Mouse (Mus musculus): Measurements from ENCODE around the gene Cyb5b.
"Not testable (repeated sequence)": the region's sequence is repeated elsewhere in the genome, so short reads cannot be mapped to it uniquely, and the experiment has no call there.

Gene Cyb5b

DNA sequence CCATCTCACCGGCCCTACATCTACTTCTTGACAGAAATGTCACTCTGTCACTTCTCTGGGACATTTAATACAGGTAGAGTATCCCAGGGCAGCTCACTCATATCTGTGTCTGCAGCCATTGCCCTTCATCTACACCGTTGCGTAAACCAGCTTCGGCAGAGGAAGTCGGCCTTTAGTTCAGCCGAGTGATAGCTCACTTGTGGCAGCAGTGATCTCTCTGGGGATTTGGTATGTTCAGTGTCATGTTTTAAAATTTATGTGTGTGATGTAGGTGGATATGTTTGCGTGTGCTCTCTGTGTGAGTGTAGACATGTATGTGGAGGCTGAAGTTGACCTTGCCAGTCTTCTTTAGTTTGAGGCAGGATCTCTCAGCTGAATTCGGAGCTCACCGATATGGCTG lies 15.3 kb downstream of the Cyb5b start:
- in situ Hi-C loops (cut with MboI, MseI): no loop called here

DNA sequence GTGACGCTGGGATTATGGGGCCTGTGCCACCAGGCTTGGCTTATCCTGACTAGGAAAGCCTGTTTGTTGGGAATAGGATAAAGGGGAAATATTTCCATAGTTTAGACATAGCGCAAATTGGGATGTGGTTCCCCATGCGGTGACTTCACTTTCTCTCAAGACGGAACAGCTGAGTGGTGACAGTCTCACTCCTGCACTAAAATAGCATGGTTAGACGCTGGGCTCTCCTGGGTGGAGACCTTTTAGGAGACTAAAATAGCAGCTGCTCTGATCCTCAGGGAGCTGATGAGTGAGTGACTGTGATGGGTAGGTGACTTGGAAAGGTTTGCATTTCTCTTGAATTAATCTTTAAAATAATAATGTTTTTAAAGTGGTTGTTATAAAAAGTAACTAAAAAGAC lies 17.4 kb downstream of the Cyb5b start:
- in situ Hi-C loops (cut with MboI, MseI): no loop called here

DNA sequence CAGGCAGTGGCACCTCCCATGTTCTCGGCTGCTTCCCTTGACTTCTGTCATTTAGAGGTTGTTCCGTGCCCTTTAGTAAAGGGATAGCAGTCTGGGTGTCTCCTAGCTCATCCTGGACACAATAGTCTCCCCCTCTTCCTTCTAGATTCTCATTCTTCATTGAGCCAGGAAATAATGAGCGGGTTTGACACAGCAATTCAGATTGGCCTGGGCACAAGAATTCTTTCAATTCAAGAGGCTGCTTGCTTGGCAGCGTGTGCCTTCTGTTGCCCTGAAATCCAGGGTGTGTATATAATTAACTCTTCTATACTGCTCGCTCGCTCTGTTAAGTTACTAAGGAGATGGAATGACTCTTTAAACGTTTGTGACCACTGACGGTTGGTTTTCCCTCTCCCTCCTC lies 21.7 kb downstream of the Cyb5b start:
- in situ Hi-C loops (cut with MboI, MseI): loop anchor here in 1 of 2 experiments (5.0 kb wide), 1 partner anchor 195 kb away; no protein-coding TSS in a partner anchor

DNA sequence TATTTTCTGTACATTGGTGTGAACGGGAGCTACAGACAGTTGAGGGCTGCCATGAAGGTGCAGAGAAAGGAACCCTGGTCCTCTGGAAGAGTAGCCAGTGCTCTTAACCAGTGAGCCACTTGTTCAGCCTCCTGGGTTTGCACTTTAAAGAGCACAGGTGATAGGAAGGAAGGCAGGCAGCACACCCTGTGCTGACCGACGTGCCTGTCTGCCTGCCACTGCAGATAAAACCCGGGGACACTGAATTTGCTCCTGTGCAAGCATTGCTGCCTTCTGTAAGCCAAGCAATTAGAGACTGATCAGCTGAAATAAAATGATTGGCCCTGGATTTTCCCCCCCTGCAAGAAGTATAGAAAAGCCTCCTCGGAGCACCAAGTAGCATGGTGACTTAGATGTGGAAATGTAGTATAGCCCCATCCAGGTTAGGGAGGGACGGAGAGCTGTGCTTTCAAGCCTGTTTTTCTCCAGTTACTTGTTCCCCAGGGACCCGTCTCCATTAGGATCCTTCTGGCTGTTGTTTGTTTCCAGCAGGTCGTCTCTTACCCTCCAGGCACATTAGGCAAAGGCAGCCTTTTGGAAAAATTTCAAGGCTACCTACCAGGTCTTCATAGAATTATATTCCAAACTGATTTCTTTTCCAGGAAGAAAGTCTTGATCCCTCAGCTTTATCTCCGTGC lies 22.7 kb downstream of the Cyb5b start:
- in situ Hi-C loops (cut with MboI, MseI): loop anchor here in 1 of 2 experiments (5.0 kb wide), 1 partner anchor 194 kb away; no protein-coding TSS in a partner anchor

DNA sequence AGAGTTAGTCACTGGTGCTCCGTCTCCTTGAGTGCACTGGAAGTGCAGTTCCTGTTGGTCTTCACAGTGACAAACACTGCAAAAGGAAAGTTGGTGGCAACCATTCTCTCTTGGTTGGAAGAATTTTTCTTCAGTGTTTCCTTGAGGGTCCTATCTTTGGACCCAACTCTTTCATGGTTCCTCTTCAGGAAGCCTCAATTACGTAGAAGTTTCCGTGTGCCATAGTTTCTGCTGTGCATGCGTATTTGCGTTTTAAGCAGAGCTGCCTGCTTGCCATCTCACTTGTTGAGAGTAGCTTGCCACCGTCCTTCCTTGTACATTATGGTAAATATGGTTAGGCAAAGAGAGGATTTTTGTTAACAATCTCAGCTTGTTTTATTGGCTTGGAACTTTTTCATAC lies 30.7 kb downstream of the Cyb5b start:
- in situ Hi-C loops (cut with MboI, MseI): loop anchor here in 1 of 2 experiments (25.0 kb wide), 1 partner anchor 131 kb away; no protein-coding TSS in a partner anchor

DNA sequence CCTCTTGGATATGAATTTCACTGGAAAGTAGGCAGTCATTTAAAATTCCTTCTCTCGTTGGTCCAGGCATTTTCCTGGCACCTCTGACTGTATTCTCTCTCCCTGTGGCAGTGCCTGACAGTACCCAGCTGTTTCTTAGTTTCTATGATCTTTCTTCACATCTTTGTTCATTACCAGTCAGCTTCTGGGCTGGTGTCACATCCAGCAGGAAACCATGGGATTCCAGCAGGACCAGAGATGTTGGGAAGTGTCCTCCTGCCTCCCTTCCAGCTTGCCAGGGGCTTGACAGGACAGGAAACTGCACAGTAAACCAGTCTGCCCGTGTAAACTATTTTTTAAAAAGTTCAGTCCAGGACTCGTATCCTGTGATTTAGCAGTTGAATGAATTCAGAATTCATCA lies 34.6 kb downstream of the Cyb5b start:
- in situ Hi-C loops (cut with MboI, MseI): loop anchor here (5.0 to 25.0 kb wide), 2 partner anchors 57 to 127 kb away; no protein-coding TSS in a partner anchor

DNA sequence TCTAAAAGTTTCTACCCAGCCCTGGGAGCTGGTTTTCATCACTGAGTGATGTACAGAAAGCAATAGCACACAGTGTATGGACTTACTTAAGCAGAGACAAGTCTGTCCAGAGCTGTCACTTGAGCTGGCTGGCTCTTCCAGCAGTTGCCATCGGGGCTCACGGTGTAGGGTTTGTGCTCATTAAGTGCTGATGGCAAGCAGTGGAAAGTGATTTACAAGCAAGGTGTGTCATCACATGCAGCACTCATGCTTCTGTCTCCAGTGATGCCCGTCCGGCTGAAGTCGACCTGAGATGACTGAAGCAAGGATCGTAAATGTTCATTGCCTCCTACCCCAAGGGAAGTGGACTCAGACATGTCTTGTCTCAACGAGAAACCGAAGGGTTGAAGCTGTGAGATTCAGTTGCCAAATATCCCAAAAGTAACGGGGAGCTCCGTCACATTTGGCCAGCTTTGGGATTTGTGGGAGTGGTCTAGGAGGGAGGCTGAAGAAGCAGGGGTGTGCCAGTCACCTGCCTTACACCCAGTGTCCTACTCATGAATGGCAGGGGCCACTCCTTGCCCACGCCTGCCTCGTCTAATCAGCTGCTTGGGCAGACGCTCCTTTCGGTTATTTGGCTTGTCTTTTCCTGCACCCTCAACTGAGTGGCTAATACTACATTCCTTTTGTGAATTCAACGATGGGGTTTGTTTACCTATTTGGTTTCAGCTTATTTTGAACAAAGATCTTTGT lies 36.4 kb downstream of the Cyb5b start:
- in situ Hi-C loops (cut with MboI, MseI): loop anchor here (5.0 to 25.0 kb wide), 2 partner anchors 55 to 125 kb away; no protein-coding TSS in a partner anchor

DNA sequence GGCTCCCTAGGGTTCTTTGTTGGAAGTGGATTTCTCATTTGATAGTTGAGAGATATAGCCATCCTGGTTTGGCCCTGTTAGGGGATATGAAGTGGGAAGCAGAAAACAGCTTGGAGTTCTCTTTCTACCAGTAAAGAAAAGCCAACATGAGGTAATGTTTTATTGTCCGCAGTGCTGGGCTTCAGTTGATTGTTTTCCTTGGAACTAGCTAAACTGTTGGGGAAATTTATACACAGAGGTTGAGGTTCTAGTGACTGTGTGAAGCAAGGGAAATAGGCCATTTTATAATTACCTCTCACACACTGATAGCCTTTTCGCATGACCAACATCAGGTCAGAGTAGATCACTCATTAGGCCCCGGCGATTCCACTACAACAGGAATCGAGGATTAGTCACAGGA lies 37.2 kb downstream of the Cyb5b start:
- in situ Hi-C loops (cut with MboI, MseI): loop anchor here (5.0 to 25.0 kb wide), 2 partner anchors 55 to 125 kb away; no protein-coding TSS in a partner anchor

DNA sequence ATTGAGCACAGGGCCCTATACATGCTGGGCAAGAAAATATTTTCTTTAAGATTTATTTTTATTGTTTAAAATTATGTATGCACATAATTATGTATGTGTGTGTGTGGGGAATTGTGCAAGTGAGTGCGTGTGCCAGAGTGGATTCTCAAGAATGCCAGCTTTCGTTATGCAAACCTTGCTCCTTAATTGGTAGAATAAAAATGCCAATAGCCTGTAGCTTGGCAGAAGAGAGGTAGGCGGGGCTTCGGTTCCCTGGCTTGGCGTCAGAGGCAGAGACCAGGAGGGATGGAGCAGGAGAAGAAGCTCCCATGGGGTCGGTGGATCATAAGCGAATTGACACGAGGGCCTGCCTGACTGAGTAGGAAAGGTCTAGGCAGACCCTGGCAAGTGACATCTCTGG lies 42.2 kb downstream of the Cyb5b start:
- in situ Hi-C loops (cut with MboI, MseI): loop anchor here in 1 of 2 experiments (25.0 kb wide), 1 partner anchor 120 kb away; no protein-coding TSS in a partner anchor

DNA sequence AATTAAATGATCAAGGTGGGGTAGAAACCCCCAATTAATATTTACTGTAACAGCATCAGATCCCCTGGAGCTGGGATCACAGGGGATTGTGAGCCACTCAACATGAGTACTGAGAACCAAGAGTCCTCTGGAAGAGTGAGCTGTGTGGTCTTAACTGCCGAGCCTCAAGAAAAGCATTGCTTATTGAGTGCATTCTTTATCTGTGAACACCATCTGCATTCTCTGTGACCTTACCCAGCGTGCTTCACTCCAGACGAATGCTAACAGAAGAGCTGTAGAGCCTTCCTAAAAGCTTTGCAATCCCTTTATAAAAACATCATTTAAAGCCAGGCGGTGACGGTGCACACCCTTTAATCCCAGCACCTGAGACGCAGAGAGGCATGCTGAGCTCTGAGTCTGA lies 42.9 kb downstream of the Cyb5b start:
- in situ Hi-C loops (cut with MboI, MseI): loop anchor here in 1 of 2 experiments (25.0 kb wide), 1 partner anchor 119 kb away; no protein-coding TSS in a partner anchor

DNA sequence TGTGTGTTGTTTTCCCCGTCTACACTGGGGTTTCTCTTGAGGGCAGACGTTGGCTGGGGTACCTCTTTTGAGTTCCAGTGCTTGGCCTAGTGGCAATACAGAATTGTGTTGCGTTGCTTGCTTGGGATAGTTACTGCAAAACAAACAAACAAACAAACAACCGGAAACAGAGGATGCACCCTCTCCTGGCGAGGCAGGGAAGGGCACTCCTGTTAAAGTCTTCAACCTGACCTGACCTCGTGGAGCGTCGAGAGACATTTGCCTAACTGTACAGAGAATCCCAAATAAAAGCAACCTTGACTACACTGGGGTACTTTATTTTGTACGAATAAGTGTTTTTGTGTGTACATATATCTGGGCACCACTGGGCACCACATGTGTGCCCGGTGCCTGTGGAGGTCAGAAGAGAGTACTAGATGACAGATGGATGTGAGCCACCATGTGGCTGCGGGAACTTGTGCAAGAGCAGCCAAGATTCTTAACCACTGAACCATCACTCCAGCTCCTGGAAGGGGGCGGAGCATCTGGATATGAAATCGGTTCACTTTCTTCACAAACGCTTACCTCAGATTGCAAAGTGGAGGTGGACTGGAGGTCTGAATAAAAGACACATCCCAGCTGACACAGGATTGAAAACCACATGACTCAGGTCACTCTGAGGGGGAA lies 44.5 kb downstream of the Cyb5b start:
- in situ Hi-C loops (cut with MboI, MseI): loop anchor here in 1 of 2 experiments (25.0 kb wide), 1 partner anchor 117 kb away; no protein-coding TSS in a partner anchor

DNA sequence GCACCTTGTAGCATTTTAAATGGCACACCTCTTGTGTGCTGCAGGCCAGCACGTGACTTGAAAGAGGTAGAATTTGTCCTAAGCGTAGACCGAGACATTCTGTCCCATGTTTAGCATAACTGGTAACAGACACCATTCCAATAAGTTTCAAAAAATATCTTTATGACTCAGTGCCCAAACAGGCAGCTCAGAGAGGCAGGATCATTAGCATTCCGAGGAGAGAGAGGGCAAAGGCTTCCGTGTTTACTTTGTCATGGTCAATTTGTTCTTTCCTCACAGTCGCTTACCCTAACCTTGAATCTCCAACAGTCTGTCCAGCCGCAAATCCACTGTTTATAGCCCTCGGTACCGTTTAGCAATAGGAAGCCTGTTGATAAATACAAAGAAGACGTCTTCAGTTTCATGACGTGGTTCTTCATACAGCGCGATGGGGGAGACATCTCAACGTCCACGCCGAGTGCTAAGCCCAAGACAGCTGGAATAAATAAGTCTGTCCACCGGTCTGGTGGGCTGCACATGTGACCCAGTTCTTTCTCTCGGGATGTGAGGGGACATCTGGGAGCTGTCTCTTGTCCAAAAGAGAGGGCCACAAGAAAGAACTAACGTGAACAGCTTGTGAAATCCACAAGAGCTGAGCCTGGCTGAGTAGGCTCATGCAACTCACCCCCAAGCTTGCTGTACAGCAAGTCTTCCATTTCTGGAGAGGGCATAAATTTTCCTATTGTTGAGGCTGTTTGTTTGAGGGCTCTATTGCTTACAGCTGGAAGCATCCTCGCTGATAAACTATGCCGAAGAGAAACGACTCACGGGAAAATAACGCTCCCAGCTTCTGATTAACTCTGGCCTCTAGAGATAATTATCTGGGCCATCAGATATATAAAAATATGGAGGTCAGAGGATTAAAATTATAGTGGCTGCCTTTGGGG lies 47.7 kb downstream of the Cyb5b start:
- in situ Hi-C loops (cut with MboI, MseI): loop anchor here in 1 of 2 experiments (25.0 kb wide), 1 partner anchor 114 kb away; no protein-coding TSS in a partner anchor

DNA sequence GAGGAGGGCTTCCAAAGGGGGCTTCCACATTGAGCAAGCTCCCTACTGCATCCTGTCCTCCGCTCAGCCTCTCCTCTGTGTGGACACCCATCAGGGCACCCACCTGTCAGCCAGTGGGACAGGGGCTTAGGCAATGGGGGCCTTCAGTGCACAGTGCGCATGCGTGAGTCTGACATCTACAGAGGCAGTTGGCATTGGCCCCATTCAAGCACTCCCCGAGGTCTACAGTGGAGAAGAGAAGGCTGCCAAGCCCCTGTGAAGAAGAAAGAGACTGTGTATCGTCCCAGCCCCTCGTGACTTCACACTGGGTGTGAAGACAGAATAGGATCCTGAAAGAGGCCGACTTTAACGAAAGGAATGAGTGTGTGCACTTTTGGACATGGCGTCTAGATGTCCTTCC lies 54.7 kb downstream of the Cyb5b start:
- in situ Hi-C loops (cut with MboI, MseI): no loop called here

DNA sequence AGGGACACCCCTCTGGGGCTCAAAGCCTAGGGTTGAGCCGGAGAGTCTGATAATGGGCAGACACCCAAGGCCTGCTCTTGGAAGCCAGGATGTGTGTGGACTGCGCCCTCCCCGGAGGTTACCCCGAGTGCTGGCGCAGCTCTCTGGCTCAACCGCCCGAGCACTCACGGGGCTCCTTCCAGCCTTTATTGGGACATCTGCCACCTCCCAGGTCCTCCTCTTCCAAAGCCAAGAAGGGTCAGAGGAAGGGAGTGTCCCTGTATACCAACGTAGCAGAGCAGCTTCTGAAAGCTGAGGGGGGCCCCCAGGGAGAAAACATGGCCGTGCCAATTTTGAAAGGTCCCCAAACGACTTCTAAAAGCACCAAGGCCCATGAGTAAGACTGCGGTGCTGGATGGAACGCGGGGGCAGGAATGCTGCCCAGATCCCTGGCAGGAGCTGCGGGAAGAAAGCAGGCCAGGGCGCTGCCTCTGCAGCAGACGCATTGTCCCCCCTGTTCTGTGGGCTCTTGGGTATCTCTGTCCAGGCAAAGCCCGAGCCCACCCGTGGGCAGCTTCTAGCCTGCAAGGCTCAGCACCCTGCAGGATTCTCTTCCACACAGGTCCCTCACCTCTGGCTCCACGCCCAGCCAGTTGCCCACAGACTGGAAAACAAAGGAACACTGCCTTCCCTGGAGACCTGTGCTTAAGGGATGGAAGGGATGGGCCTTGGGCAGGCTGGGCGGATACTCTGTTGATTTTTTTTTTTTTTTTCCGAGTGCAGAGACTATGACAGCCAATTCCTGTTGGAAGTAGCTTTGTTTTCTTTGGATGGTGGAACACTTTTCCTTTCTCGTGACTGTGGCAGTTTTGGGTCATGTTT lies 55.5 kb downstream of the Cyb5b start:
- in situ Hi-C loops (cut with MboI, MseI): no loop called here

DNA sequence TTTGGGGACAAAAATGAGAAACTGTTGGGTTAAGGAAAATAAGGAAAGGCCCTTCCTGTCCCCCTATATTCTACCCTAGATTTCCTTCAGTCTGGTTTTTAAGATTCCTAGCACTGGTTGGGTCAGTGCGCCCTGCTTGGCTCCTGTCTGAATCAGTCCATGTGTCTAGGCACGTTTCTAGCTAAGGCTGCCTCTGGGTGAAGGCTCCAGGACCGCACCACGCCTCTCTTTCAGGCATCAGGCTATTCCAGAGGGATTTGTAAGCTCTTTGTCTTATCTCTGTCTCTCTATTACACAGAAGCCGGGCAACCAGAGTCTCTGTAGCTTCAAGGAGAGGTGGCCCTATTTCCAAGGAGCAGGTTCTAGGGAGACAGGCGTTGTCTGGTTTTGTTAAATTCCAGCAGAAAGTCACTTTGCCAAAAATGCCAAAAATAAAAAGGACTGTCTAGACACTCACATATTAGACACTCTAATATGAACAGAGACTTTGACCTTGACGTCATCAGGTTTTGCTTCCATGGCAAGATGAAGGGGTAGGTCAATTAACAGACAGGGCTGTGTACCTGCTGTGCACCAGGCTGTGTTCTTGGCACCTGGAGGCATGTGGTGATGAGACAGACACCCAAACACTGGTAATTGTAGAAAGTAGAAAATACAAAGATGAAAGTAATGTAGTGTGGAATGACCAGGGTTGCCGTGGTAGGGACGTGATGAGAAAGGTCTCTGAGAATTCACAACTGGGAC lies 56.5 kb downstream of the Cyb5b start:
- in situ Hi-C loops (cut with MboI, MseI): no loop called here

DNA sequence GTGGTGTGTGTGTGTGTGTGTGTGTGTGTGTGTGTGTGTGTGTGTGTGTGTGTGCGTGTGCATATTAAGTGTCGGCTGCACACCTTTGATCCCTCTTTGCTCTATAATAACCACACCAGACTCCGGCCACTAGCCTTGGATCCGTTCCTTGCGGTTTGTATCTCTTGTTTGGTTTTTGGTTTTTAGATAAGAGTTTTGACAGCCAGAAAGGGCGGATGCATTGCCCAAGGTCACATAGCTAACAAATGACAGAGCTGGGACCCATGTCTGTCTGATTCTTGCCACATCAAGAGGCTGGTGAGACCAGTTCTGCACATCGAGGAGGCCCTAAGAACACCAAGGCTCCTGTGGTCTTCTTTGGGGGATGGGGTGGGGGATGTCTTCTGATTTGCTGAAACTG lies 58.7 kb downstream of the Cyb5b start:
- in situ Hi-C loops (cut with MboI, MseI): no loop called here

DNA sequence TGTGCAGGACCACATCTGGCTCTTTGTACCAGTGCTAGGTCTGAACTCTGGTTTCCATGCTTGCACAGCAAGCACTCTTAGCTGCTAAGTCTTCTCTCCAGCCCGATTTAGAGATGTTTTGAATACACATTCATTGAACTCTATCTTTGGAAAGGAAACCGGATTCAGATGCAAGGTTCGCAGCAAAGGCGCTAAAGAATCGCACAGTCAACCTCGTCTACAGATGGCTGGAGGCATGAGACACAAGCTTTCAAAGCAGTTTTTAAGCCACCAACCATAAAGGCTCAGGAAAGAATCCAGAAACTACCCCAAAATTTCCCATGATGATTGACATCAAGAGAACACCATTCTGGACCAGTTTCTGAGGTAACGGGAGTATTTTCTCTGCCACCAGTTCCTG lies 61.6 kb downstream of the Cyb5b start:
- in situ Hi-C loops (cut with MboI, MseI): no loop called here

DNA sequence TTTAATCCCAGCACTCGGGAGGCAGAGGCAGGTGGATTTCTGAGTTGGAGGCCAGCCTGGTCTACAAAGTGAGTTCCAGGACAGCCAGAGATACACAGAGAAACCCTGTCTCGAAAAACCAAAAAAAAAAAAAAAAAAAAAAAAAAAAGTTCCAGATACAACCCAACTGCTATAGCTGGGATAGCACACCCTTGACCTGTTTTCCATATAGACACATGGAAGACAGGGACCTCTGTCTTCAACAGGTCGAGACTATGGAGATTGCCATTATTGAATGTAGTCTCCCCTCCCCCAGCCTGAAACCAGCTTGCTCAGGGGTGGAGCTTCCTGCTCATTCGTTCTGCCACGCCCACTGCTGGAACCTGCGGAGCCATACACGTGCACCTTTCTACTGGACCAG lies 66.8 kb downstream of the Cyb5b start:
- in situ Hi-C loops (cut with MboI, MseI): not testable (repeated sequence)

DNA sequence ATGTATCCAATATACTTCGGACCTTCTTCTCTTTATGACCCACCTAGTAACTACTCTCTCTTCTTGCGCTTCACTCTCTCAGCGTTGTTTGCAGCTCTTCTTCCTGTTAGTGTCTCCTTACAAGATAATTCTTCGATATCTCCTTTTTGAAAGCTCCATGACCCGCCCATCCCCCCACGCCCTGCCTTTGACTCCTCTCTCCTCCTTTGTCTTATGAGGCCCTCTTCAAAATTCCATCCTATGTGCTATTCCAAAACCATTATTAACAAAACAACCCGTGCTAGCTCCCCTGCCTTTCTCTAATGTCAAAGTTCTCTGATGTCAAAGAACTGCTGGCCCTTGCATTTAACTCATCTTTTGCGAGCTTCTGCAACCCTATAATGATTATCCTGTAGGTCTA lies 67.7 kb downstream of the Cyb5b start:
- in situ Hi-C loops (cut with MboI, MseI): no loop called here
